Mouse (Mus musculus): ENCODE data around the gene Phtf1. TPM values are rescaled to one million over a fixed set of nuclear protein-coding genes. Genes with fewer than 3 reads are reported as not detected.

Gene Phtf1
- polyA plus RNA-seq, 1 experiment from 2014 or later = 17.9 TPM

GRCm38 (mm10) chr3:104009924-104010662 lies 42.2 kb downstream of the Phtf1 start:
- no peak overlapping the region for H3K4me3 ChIP-seq (replicated peaks; ENCODE audit: low read length)
- H3K9me3 ChIP-seq (replicated peaks; ENCODE audit: control insufficient read depth, low read length) = no peaks in the 10 kb centered on the region
- H3K27ac ChIP-seq (ENCODE audit: low read length) = no peak overlapping the region
- H3K4me1 ChIP-seq (ENCODE audit: control insufficient read depth, insufficient read depth, low read length) = no peaks in the 10 kb centered on the region
- no peak for ATAC-seq (ENCODE audit: insufficient read depth, low FRiP score)
- peaks cover 11% of the 10 kb centered on the region for H3K36me3 ChIP-seq (ENCODE audit: control insufficient read depth, insufficient read depth, low read length)
- H3K9ac ChIP-seq (ENCODE audit: low read length) = no peak overlapping the region
- 83% methylated on average over 5 of the region's 5 CpGs for WGBS
- H3K4me2 ChIP-seq (ENCODE audit: low read depth, low read length) = no peak overlapping the region
- no peaks in the 10 kb centered on the region for H3K27me3 ChIP-seq (ENCODE audit: control insufficient read depth, insufficient read depth, low read length)

- H3K4me1 ChIP-seq (ENCODE audit: control insufficient read depth, insufficient read depth, low read length) = no peaks in the 10 kb centered on the region
- H3K27ac ChIP-seq (ENCODE audit: low read length) = no peak overlapping the region
- H3K36me3 ChIP-seq (ENCODE audit: control insufficient read depth, insufficient read depth, low read length) = peaks cover 8% of the 10 kb centered on the region
- no peak overlapping the region for H3K9ac ChIP-seq (ENCODE audit: low read length)
- WGBS = 78% methylated on average over 2 of the region's 2 CpGs
- H3K4me3 ChIP-seq (replicated peaks; ENCODE audit: low read length) = no peak overlapping the region
- H3K9me3 ChIP-seq (replicated peaks; ENCODE audit: control insufficient read depth, low read length) = no peaks in the 10 kb centered on the region
- no peak for ATAC-seq (ENCODE audit: insufficient read depth, low FRiP score)
- no peak overlapping the region for H3K4me2 ChIP-seq (ENCODE audit: low read depth, low read length)
- H3K27me3 ChIP-seq (ENCODE audit: control insufficient read depth, insufficient read depth, low read length) = no peaks in the 10 kb centered on the region
Observed at GRCm38 (mm10) chr3:104011972-104012371, 44.1 kb downstream of the Phtf1 start.

- Histone ChIP-seq H3K4me1 (ENCODE audit: control insufficient read depth, insufficient read depth, low read length) (no peaks in the 10 kb centered on the region), H3K27ac (ENCODE audit: low read length) (no peak overlapping the region), H3K4me2 (ENCODE audit: low read depth, low read length) (no peak overlapping the region), H3K9ac (ENCODE audit: low read length) (no peak overlapping the region), H3K36me3 (ENCODE audit: control insufficient read depth, insufficient read depth, low read length) (0 out of 2 replicates have a peak, but pooled peaks cover 2% of the 10 kb centered on the region), H3K9me3 (replicated peaks; ENCODE audit: control insufficient read depth, low read length) (no peaks in the 10 kb centered on the region), H3K27me3 (ENCODE audit: control insufficient read depth, insufficient read depth, low read length) (no peaks in the 10 kb centered on the region), H3K4me3 (replicated peaks; ENCODE audit: low read length) (no peak overlapping the region)
- ATAC-seq (ENCODE audit: insufficient read depth, low FRiP score) = no peak
- 90% methylated on average over 3 of the region's 3 CpGs for WGBS
Observed at GRCm38 (mm10) chr3:104017931-104018330, 50.0 kb downstream of the Phtf1 start.

- H3K36me3 ChIP-seq (ENCODE audit: control insufficient read depth, insufficient read depth, low read length) = 0 out of 2 replicates have a peak, but pooled peaks cover 2% of the 10 kb centered on the region
- H3K4me1 ChIP-seq (ENCODE audit: control insufficient read depth, insufficient read depth, low read length) = no peaks in the 10 kb centered on the region
- 58% methylated on average over 4 of the region's 4 CpGs for WGBS
Observed at GRCm38 (mm10) chr3:104019453-104019852, 51.5 kb downstream of the Phtf1 start.

GRCm38 (mm10) chr3:104020101-104020500 lies 52.2 kb downstream of the Phtf1 start:
- no peak overlapping the region for H3K9ac ChIP-seq (ENCODE audit: low read length)
- 0 out of 2 replicates have a peak, but pooled peaks cover 2% of the 10 kb centered on the region for H3K36me3 ChIP-seq (ENCODE audit: control insufficient read depth, insufficient read depth, low read length)
- no peak overlapping the region for H3K27ac ChIP-seq (ENCODE audit: low read length)
- WGBS = 79% methylated on average over 12 of the region's 12 CpGs
- H3K4me3 ChIP-seq (replicated peaks; ENCODE audit: low read length) = no peak overlapping the region
- no peaks in the 10 kb centered on the region for H3K4me1 ChIP-seq (ENCODE audit: control insufficient read depth, insufficient read depth, low read length)
- no peak overlapping the region for H3K4me2 ChIP-seq (ENCODE audit: low read depth, low read length)
- H3K9me3 ChIP-seq (replicated peaks; ENCODE audit: control insufficient read depth, low read length) = no peaks in the 10 kb centered on the region
- ATAC-seq (ENCODE audit: insufficient read depth, low FRiP score) = no peak
- H3K27me3 ChIP-seq (ENCODE audit: control insufficient read depth, insufficient read depth, low read length) = no peaks in the 10 kb centered on the region

More at GRCm38 (mm10) chr3:104019453-104019852, 51.5 kb downstream of the Phtf1 start:
- no peak overlapping the region for H3K4me2 ChIP-seq (ENCODE audit: low read depth, low read length)
- ATAC-seq (ENCODE audit: insufficient read depth, low FRiP score) = no peak
- no peaks in the 10 kb centered on the region for H3K9me3 ChIP-seq (replicated peaks; ENCODE audit: control insufficient read depth, low read length)
- H3K9ac ChIP-seq (ENCODE audit: low read length) = no peak overlapping the region
- no peak overlapping the region for H3K4me3 ChIP-seq (replicated peaks; ENCODE audit: low read length)
- H3K27me3 ChIP-seq (ENCODE audit: control insufficient read depth, insufficient read depth, low read length) = no peaks in the 10 kb centered on the region
- H3K27ac ChIP-seq (ENCODE audit: low read length) = no peak overlapping the region

GRCm38 (mm10) chr3:104026938-104027337 lies 59.0 kb downstream of the Phtf1 start:
- no peak overlapping the region for H3K4me3 ChIP-seq (replicated peaks; ENCODE audit: low read length)

GRCm38 (mm10) chr3:104032086-104032485 lies 64.2 kb downstream of the Phtf1 start:
- Histone ChIP-seq H3K27me3 (ENCODE audit: control insufficient read depth, insufficient read depth, low read length) (no peaks in the 10 kb centered on the region), H3K4me3 (replicated peaks; ENCODE audit: low read length) (no peak overlapping the region), H3K27ac (ENCODE audit: low read length) (no peak overlapping the region), H3K9me3 (replicated peaks; ENCODE audit: control insufficient read depth, low read length) (no peaks in the 10 kb centered on the region), H3K9ac (ENCODE audit: low read length) (no peak overlapping the region), H3K4me1 (ENCODE audit: control insufficient read depth, insufficient read depth, low read length) (no peaks in the 10 kb centered on the region), H3K36me3 (ENCODE audit: control insufficient read depth, insufficient read depth, low read length) (peaks cover under 1% of the 10 kb centered on the region; the same call in 1 of the 2 replicates), H3K4me2 (ENCODE audit: low read depth, low read length) (no peak overlapping the region)
- WGBS = 91% methylated on average over 1 of the region's 1 CpGs
- no peak for ATAC-seq (ENCODE audit: insufficient read depth, low FRiP score)

More at GRCm38 (mm10) chr3:104026938-104027337, 59.0 kb downstream of the Phtf1 start:
- H3K36me3 ChIP-seq (ENCODE audit: control insufficient read depth, insufficient read depth, low read length) = no peaks in the 10 kb centered on the region
- no peak overlapping the region for H3K27ac ChIP-seq (ENCODE audit: low read length)
- WGBS = 44% methylated on average over 3 of the region's 3 CpGs
- no peaks in the 10 kb centered on the region for H3K9me3 ChIP-seq (replicated peaks; ENCODE audit: control insufficient read depth, low read length)
- ATAC-seq (ENCODE audit: insufficient read depth, low FRiP score) = no peak
- no peak overlapping the region for H3K4me2 ChIP-seq (ENCODE audit: low read depth, low read length)
- H3K27me3 ChIP-seq (ENCODE audit: control insufficient read depth, insufficient read depth, low read length) = no peaks in the 10 kb centered on the region
- no peak overlapping the region for H3K9ac ChIP-seq (ENCODE audit: low read length)
- H3K4me1 ChIP-seq (ENCODE audit: control insufficient read depth, insufficient read depth, low read length) = no peaks in the 10 kb centered on the region

- no peak overlapping the region for H3K9ac ChIP-seq (ENCODE audit: low read length)
- H3K4me2 ChIP-seq (ENCODE audit: low read depth, low read length) = no peak overlapping the region
- no peak for ATAC-seq (ENCODE audit: insufficient read depth, low FRiP score)
- 91% methylated on average over 1 of the region's 1 CpGs for WGBS
- H3K9me3 ChIP-seq (replicated peaks; ENCODE audit: control insufficient read depth, low read length) = no peaks in the 10 kb centered on the region
- no peak overlapping the region for H3K27ac ChIP-seq (ENCODE audit: low read length)
- no peak overlapping the region for H3K4me3 ChIP-seq (replicated peaks; ENCODE audit: low read length)
- no peaks in the 10 kb centered on the region for H3K4me1 ChIP-seq (ENCODE audit: control insufficient read depth, insufficient read depth, low read length)
- peaks cover 3% of the 10 kb centered on the region; the same call in 1 of the 2 replicates for H3K36me3 ChIP-seq (ENCODE audit: control insufficient read depth, insufficient read depth, low read length)
- no peaks in the 10 kb centered on the region for H3K27me3 ChIP-seq (ENCODE audit: control insufficient read depth, insufficient read depth, low read length)
Observed at GRCm38 (mm10) chr3:104032747-104033146, 64.8 kb downstream of the Phtf1 start.

GRCm38 (mm10) chr3:104059001-104059622 lies 91.2 kb downstream of the Phtf1 start:
- no peaks in the 10 kb centered on the region for H3K9me3 ChIP-seq (replicated peaks; ENCODE audit: control insufficient read depth, low read length)
- no peak overlapping the region for H3K27ac ChIP-seq (ENCODE audit: low read length)
- WGBS = 84% methylated on average over 6 of the region's 6 CpGs
- no peaks in the 10 kb centered on the region for H3K4me1 ChIP-seq (ENCODE audit: control insufficient read depth, insufficient read depth, low read length)
- no peak overlapping the region for H3K4me3 ChIP-seq (replicated peaks; ENCODE audit: low read length)
- ATAC-seq (ENCODE audit: insufficient read depth, low FRiP score) = no peak
- H3K4me2 ChIP-seq (ENCODE audit: low read depth, low read length) = no peak overlapping the region
- H3K36me3 ChIP-seq (ENCODE audit: control insufficient read depth, insufficient read depth, low read length) = no peaks in the 10 kb centered on the region
- H3K27me3 ChIP-seq (ENCODE audit: control insufficient read depth, insufficient read depth, low read length) = no peaks in the 10 kb centered on the region
- no peak overlapping the region for H3K9ac ChIP-seq (ENCODE audit: low read length)

Measured in stomach, embryonic 16.5 days (tissue).